Mouse (Mus musculus) v-Abl transformed pro-B cells (cell line): ENCODE data around the gene Gm4559.
"Not testable (repeated sequence)": the region's sequence is repeated elsewhere in the genome, so short reads cannot be mapped to it uniquely, and the experiment has no call there.

ENCODE experiments used
- in situ Hi-C, 2 experiments: fragments of 400-800 bp; cut with MboI; formaldehyde crosslinking; loops; one replicate each; pipeline ENCODE4 v1.15.1; 2025; ENCODE audit not compliant: unreplicated experiment in 2 of 2

Gm4559 gene

DNA sequence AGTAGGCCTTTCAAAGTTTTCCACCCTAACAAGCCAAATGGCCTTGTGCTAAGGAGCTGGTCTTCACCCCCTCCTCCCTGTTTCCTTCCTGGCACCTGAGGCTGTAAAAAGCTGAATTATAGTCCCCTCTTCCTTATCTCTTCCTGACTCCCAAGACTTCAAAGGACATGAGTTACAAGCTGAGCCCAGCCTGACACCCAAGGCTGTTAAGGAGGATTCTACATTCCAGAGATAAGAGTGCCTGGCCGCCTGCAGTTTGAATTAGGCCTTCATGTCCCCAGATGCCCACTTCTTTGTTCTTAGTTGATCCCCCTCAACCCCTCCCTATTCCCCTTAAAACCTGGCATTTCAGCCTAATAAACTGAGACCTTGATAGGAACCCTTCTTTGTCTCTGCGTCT lies 8.7 kb upstream of the Gm4559 start:
- in situ Hi-C loops = loop anchor here in 1 of 2 experiments (10.0 kb wide), 1 partner anchor 138 kb away; the partner anchor contains the start of gene Gm45337

GRCm38 (mm10) chr7:142279291-142279690 lies 5.1 kb upstream of the Gm4559 start:
- in situ Hi-C loops = not testable (repeated sequence)

- in situ Hi-C loops = not testable (repeated sequence)
These were observed 4.0 kb upstream of the Gm4559 start for GRCm38 (mm10) chr7:142278183-142278582.

DNA sequence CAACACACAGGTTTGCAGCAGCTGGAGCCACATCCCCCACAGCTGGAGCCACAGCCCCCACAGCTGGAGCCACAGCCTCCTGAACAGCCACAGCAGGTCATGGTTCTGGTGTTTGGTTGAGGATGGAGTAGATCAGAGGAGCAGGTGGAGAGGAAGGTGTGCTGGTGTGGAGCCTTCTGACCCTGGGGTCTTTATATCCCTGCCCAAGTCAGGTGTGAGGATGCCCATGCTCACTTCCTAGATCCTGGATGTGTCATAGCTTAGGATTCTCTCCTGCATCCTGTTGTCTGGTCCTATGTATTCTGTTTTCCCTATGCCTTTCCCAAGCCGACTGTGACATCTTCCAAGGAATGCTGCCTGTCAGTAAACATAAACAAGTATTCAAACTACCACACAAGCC lies 15.9 kb downstream of the Gm4559 start, which contains the start of gene Gm2431:
Gene Gm2431 (minus strand): TSS at position 101 of the 400 bp plus-strand sequence.
- in situ Hi-C loops = not testable (repeated sequence)

DNA sequence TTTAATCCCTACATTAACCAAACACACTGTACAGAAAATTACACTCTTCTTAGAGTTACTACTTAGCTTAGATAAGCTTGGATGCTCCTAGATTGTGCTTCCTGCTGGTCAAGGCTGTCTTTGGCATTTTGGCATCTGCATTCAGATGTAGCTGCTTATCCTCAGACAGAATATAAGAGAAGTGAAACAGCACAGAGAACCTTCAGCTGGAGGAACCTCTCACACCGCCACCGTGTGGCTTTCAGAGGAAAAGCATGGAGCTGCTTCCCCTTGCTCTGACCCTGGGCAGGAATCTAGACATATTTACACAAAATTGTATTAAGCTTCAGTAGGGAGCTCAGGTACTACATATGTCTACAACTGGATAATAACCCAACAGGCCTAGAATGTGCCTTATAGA lies 18.6 kb downstream of the Gm4559 start:
- in situ Hi-C loops = no loop called here

DNA sequence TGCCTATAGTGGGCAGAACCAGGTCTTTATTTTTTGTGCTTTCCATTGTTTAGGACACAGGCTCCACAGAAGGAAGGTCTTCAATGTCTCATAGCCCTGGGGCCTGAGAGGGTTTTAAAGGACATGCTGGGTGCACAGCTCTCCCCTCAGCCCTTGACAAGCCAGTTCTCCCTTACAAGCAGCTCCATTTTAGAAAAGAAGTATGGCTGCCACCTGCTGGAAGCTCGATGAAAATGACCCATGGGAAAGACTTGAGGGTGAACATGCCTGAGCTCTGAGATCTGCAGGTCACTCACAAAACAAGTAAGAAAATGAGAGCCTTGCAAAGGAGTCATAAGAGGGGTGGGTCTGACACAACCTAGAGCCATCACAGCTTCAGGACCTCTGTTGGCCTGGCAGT lies 24.3 kb downstream of the Gm4559 start:
- in situ Hi-C loops = no loop called here

DNA sequence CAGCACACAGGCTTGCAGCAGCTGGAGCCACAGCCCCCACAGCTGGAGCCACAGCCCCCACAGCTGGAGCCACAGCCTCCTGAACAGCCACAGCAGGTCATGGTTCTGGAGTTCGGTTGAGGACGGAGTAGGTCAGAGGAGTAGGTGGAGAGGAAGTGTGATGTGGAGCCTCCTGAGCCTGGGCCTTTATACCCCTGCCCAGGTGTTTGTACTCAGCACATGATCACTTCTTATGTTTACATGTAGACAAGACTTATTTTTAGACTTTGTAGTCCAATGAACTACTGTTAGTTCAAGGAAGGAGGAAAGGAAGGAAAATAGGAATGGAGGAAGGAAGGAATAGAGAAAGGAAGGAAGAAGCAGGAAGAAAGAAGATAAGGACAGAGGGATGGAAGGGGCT lies 33.2 kb downstream of the Gm4559 start, which contains the start of gene Gm40460:
Gene Gm40460 (minus strand): TSS at position 101 of the 400 bp plus-strand sequence.
- in situ Hi-C loops = no loop called here

DNA sequence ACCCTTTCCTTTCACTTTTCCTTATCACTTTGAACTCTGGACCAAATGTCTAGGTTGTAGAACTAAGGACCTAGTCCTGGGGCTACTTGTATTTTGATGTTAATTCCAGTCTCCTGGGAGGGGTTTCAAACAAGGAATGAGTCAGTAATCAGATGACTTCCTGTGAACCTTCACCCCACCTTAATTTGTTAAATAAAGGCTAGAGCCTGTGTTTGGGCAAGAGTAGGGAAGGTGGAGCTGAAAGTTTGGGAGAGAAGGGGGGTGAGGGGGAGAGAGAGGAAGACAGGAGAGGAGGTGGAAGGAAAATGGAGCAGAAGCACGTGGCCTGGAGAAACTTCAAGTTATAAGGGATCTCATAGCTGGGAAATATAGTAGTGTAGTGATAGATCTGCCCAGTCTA lies 42.6 kb downstream of the Gm4559 start:
- in situ Hi-C loops = no loop called here

DNA sequence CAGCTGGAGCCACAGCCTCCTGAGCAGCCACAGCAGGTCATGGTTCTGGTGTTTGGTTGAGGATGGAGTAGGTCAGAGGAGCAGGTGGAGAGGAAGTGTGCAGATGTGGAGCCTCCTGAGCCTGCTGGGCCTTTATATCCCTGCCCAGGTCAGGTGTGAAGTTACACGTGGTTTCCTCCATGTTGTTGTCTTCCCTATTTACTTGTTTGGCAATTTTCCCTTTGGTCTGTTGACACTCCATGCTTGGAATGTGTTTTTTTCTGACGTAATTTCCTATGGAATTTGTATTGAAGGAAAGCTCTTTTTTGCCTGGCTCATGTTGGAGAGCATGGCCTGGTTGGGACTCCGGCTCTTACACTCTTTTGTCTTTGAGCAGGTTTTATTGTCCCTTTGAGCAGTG lies 44.3 kb downstream of the Gm4559 start, which contains the start of gene Krtap5-5:
Gene Krtap5-5 (minus strand): TSS at position 101 of the 400 bp plus-strand sequence.
- in situ Hi-C loops = not testable (repeated sequence)

GRCm38 (mm10) chr7:142224518-142224917 lies 49.6 kb downstream of the Gm4559 start:
- in situ Hi-C loops = no loop called here
